Mouse (Mus musculus) ES-Bruce4 (cell line): Measurements from ENCODE around the gene Abcc4.
"Not testable (repeated sequence)": the region's sequence is repeated elsewhere in the genome, so short reads cannot be mapped to it uniquely, and the experiment has no call there.

ENCODE experiments used
- CTCF ChIP-seq: IDR thresholded peaks from one replicate; pipeline ENCODE4 v1.8.1; 2011; ENCODE audit warnings: low read depth, low read length
- POLR2A ChIP-seq: IDR thresholded peaks from one replicate; pipeline ENCODE4 v1.8.1; 2011; ENCODE audit warnings: low read length; ENCODE audit not compliant: insufficient read depth

DNA sequence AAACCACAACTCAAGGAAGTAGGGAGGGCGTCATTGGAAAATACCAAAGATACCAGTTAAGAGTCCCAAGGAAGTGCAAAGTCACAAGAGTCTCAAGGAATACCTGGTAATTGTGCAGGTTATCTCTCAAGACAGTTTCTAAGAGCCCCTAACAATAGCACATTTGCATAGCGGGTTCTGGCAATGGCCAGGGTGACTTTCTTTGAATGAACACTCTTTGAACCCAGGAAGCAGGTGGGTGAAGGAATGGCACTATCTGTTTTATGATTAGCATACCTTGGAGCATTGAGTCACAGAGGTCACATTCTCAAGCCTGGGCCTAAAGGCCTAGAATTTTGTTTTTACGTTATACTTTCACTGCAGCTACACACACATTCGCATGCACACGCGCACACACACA, 33.1 kb downstream of the Abcc4 start:
- not testable (repeated sequence) for TF ChIP-seq CTCF, POLR2A
